Mouse (Mus musculus) E14TG2a.4 (cell line): ENCODE data around the gene Hectd2.
A peak's percentile ranks its signal among the peaks of the same experiment; 100 is the strongest.

Experiments used
- H3K27me3 ChIP-seq: 2 replicates; pipeline ENCODE4 v1.6.1; 2014; ENCODE audit warnings: low read length, control low read depth; ENCODE audit not compliant: insufficient read depth
- H3K36me3 ChIP-seq: 2 replicates; pipeline ENCODE4 v1.6.1; 2014; ENCODE audit warnings: low read length, control low read depth; ENCODE audit not compliant: insufficient read depth
- H3K4me1 ChIP-seq: replicated peaks from 2 replicates; pipeline ENCODE4 v1.6.1; 2014; ENCODE audit warnings: low read depth, low read length, control low read depth
- H3K4me3 ChIP-seq: replicated peaks from 2 replicates; pipeline ENCODE4 v1.5.1; 2014; ENCODE audit warnings: mild to moderate bottlenecking, low read length
- H3K9me3 ChIP-seq: 2 replicates; pipeline ENCODE4 v1.6.1; 2014; ENCODE audit warnings: low read length, control low read depth
- CTCF ChIP-seq: conservative IDR thresholded peaks from 2 replicates; pipeline ENCODE4 v1.5.1; 2014; ENCODE audit warnings: low read length
- NANOG ChIP-seq: IDR thresholded peaks from 2 replicates; pipeline ENCODE4 v1.6.1; 2014; ENCODE audit warnings: borderline replicate concordance, low read length, mixed read lengths
- POU5F1 ChIP-seq: IDR thresholded peaks from 2 replicates; pipeline ENCODE4 v1.6.1; 2014; ENCODE audit warnings: low read length, borderline replicate concordance

Hectd2 gene

DNA sequence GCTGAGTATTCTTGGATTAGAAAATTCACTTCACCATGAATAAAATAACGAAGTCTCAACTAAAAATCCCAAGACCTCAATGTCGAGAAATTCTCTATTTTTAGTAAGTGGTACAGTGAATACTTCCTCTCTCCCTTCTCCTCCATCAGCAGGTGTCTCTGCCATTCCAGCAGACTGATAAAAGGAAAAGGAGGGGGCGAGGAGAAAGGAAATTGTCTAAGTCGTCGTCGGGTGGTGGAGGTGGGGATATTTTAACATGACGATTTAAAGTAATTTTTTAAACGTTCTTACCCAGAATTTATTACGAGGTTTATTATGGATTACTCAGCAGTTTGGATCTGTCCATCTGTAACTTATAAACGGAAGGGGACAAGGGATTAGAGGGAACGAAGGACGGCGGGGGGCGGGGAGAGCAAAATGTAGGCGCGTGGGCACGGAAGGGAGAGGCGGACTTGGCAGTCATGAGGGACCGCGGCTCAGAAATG lies 836 bp upstream of the Hectd2 start:
- Histone ChIP-seq H3K36me3 (no peaks in the 10 kb centered on the region), H3K4me3 (peak overlapping the region; percentile 84), H3K4me1 (peaks cover 11% of the 10 kb centered on the region), H3K27me3 (peaks cover 44% of the 10 kb centered on the region), H3K9me3 (no peaks in the 10 kb centered on the region)
- TF ChIP-seq CTCF (no peak), NANOG (no peak), POU5F1 (no peak)

GRCm38 (mm10) chr19:36554785-36555595 lies 551 bp downstream of the Hectd2 start:
- TF ChIP-seq POU5F1 (no peak), CTCF (no peak), NANOG (no peak)
- Histone ChIP-seq H3K4me1 (peaks cover 11% of the 10 kb centered on the region), H3K36me3 (no peaks in the 10 kb centered on the region), H3K27me3 (peaks cover 39% of the 10 kb centered on the region), H3K9me3 (no peaks in the 10 kb centered on the region), H3K4me3 (peak overlapping the region; percentile 91)

DNA sequence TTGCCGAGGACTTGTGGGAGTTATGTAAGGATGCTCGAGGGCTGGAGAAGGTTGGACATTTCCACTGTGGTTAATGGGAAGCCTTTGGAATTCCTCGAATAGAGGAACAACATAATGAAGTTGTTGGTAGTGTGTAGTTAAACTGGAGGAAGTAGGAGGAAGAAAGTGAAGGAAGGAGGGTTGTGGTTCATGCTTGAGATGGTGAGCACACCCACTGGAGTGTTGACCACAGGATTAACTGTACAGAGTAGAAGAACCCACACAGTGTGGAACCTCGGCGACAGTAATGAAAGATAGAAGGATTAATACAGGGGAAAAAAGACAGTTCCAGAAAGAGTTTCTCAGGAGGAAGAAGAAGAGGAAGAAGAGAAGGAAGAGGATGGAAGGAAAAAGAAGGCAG lies 4.9 kb downstream of the Hectd2 start:
- no peak for TF ChIP-seq NANOG
- TF ChIP-seq CTCF: no peak
- TF ChIP-seq POU5F1: no peak
- H3K9me3 ChIP-seq: no peaks in the 10 kb centered on the region
- H3K36me3 ChIP-seq: no peaks in the 10 kb centered on the region
- H3K27me3 ChIP-seq: peaks cover 21% of the 10 kb centered on the region
- H3K4me1 ChIP-seq: peaks cover 5% of the 10 kb centered on the region
- no peak overlapping the region for H3K4me3 ChIP-seq

DNA sequence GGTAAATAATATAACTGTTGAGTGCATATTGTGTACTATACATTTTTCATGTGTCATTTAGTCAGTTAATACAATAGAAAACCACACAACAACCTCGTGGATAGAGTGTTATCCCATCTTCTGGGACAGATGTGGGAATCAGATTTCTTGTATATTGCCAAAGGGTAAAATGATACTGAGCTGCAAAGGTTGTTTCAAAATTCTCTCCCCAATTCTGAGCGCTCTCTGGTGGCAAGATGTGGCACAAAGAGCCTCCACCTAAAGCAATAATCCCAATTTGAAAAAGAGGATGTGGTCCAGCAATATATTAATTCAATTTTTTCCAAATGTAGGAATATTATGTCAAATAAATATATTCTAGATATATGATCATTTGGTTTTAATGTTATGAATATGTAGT lies 5.7 kb downstream of the Hectd2 start:
- no peak overlapping the region for H3K4me3 ChIP-seq
- no peaks in the 10 kb centered on the region for H3K36me3 ChIP-seq
- H3K27me3 ChIP-seq: peaks cover 16% of the 10 kb centered on the region
- TF ChIP-seq CTCF: no peak
- no peak for TF ChIP-seq NANOG
- TF ChIP-seq POU5F1: no peak
- H3K4me1 ChIP-seq: peaks cover 3% of the 10 kb centered on the region
- H3K9me3 ChIP-seq: no peaks in the 10 kb centered on the region

DNA sequence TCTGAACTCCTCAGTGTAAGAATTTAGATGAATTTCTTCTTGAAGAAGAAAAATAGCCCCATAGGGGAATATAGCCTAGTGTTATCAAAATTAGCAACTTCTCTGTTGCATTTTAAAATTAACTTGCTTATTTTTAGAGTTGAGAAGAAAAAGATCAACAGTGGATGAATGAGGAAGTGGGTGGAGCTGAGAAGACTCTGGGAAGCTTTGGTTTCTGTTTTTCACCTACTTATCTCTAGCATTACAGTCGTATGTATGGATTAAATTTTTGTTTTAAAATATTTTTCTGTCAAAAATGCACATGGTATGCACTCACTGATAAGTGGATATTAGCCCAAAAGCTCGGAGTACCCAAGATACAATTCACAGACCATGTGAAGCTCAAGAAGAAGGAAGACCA lies 6.7 kb downstream of the Hectd2 start:
- TF ChIP-seq CTCF (no peak), POU5F1 (no peak), NANOG (no peak)
- H3K9me3 ChIP-seq: no peaks in the 10 kb centered on the region
- no peaks in the 10 kb centered on the region for H3K36me3 ChIP-seq
- no peak overlapping the region for H3K4me3 ChIP-seq
- peaks cover 10% of the 10 kb centered on the region for H3K27me3 ChIP-seq
- no peaks in the 10 kb centered on the region for H3K4me1 ChIP-seq

DNA sequence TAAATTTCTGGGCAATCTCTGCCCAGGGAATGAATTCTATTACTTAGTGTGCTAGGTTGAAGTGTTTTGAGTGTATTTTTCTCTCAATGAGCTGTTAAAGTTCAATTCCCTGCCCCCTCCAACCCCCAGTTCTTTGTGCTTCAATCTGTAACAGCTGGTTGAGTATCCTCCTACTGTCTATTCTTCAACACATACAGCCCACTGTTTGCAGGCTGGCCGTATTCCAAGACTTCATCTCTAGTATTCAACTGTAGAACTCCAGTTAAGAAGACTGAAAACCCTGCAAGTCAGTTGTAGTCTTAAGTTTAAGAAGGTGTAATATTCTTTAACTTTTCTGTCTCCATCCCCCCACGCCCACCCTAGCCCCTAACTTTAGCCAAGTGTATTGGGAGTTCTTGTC lies 10.0 kb downstream of the Hectd2 start:
- no peaks in the 10 kb centered on the region for H3K9me3 ChIP-seq
- no peaks in the 10 kb centered on the region for H3K36me3 ChIP-seq
- TF ChIP-seq CTCF (no peak), NANOG (no peak)
- no peaks in the 10 kb centered on the region for H3K27me3 ChIP-seq
- H3K4me1 ChIP-seq: no peaks in the 10 kb centered on the region
- no peak overlapping the region for H3K4me3 ChIP-seq

DNA sequence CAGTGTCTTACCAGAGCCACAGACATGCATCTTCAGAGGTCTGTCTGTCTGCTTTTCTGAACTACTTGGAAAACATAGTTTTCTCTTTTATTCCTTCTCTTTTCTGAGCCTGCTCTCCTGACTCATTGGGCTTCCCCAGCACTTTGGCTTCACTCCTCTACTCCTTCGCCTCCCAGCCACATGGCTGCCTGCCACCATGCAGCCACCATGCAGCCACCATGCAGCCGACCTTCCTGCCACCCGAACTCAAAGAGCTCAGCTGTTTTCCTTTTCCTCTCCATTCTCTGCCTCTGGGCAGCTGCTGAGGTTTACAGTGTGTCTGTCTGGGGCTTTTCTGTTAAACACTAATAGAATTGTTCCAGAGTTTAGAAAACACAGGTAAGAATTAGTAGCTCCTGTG lies 19.5 kb downstream of the Hectd2 start:
- Histone ChIP-seq H3K27me3 (no peaks in the 10 kb centered on the region), H3K4me1 (no peaks in the 10 kb centered on the region), H3K4me3 (no peak overlapping the region), H3K36me3 (no peaks in the 10 kb centered on the region), H3K9me3 (no peaks in the 10 kb centered on the region)
- TF ChIP-seq CTCF: no peak
- TF ChIP-seq NANOG: no peak
- no peak for TF ChIP-seq POU5F1

GRCm38 (mm10) chr19:36575159-36575558 lies 20.7 kb downstream of the Hectd2 start:
- H3K27me3 ChIP-seq: no peaks in the 10 kb centered on the region
- no peak overlapping the region for H3K4me3 ChIP-seq
- no peaks in the 10 kb centered on the region for H3K9me3 ChIP-seq
- no peaks in the 10 kb centered on the region for H3K36me3 ChIP-seq
- H3K4me1 ChIP-seq: no peaks in the 10 kb centered on the region
- TF ChIP-seq CTCF (no peak), NANOG (no peak), POU5F1 (no peak)

- Histone ChIP-seq H3K27me3 (no peaks in the 10 kb centered on the region), H3K4me1 (no peaks in the 10 kb centered on the region), H3K36me3 (no peaks in the 10 kb centered on the region), H3K4me3 (no peak overlapping the region), H3K9me3 (no peaks in the 10 kb centered on the region)
- no peak for TF ChIP-seq NANOG
- no peak for TF ChIP-seq CTCF
- TF ChIP-seq POU5F1: no peak
These were observed 26.4 kb downstream of the Hectd2 start for GRCm38 (mm10) chr19:36580874-36581273.
